ENCODE assay signal across 9 mouse cellular contexts in the genomic region with DNA sequence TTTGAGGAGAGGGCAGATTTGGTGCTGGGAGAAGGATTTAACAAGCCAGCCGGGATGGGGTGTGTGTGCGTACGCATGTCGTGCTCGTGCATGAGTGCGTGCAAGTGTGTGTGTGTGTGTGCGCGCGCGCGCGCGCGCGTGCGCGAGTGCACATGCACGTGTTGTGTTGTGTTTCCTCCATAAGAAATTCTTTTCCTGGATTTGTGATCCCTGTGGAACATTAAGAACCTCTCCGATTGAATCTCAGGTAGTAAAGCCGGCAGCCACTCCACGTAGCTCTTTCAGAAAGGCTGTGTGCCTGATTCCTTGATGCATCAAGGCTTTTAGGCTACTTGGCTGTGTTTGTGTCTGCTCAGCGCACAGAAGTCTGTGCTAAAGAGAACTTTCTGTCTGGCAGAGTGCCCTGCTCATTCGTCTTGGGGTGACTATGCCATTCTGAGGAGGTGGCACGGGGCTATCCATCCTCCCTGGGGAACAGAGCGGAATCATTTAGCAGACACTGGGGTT.
DNase-seq lines count a peak whose midpoint lies in the region; ATAC-seq and TF ChIP-seq lines count a peak whose summit lies in the region.
"Had no signal": no experiment of that assay in that cellular context is flagged by ENCODE, and none has a peak within 500 bp of the region (broad histone marks: within the 10 kb centered on the region; RNA-seq: fewer than 3 reads in every experiment).

No protein-coding gene starts in this region.

- H3K4me2 ChIP-seq in midbrain, embryonic 14.5 days (ENCODE audit: low read length) = peak overlapping the region; percentile 60

- DNase-seq in brain, embryonic 14.5 days (ENCODE audit: low read depth) = peak; percentile 91
- DNase-seq in embryonic facial prominence, embryonic 10.5 days (ENCODE audit: low spot score) = no peak
- DNase-seq in layer of hippocampus, adult 11-12 months (ENCODE audit: low spot score) = peak; percentile 60
- peak; percentile 89 for DNase-seq in midbrain, embryonic 14.5 days
- no peak for DNase-seq in urinary bladder, adult 2 months (ENCODE audit: low spot score)
- no peak for DNase-seq in urinary bladder, postnatal 25 days (ENCODE audit: low spot score)
- no peak for DNase-seq in gastrocnemius, postnatal 25 days

- no peak overlapping the region for H3K27ac ChIP-seq in embryonic facial prominence, embryonic 10.5 days (replicated peaks)
- H3K27ac ChIP-seq in midbrain, embryonic 14.5 days (replicated peaks; ENCODE audit: low read depth, low read length) = peak overlapping the region; percentile 86

- H3K9ac ChIP-seq in midbrain, embryonic 14.5 days (replicated peaks; ENCODE audit: low read length) = peak overlapping the region; percentile 30

- H3K4me1 ChIP-seq in embryonic facial prominence, embryonic 10.5 days = peaks cover 13% of the 10 kb centered on the region
- peaks cover 34% of the 10 kb centered on the region for H3K4me1 ChIP-seq in midbrain, embryonic 14.5 days (ENCODE audit: control insufficient read depth, insufficient read depth, low read length)

- peaks cover 11% of the 10 kb centered on the region; the same call in 1 of the 2 replicates for H3K27me3 ChIP-seq in embryonic facial prominence, embryonic 10.5 days (replicated peaks; ENCODE audit: low read depth, poor library complexity, severe bottlenecking)
- H3K27me3 ChIP-seq in midbrain, embryonic 14.5 days (ENCODE audit: control insufficient read depth, insufficient read depth, low read length) = no peaks in the 10 kb centered on the region

- no peaks in the 10 kb centered on the region for H3K9me3 ChIP-seq in embryonic facial prominence, embryonic 10.5 days
- no peaks in the 10 kb centered on the region for H3K9me3 ChIP-seq in midbrain, embryonic 14.5 days (ENCODE audit: control insufficient read depth, low read length)

- TF ChIP-seq CTCF in brain, embryonic 14.5 days (IDR thresholded peaks at IDR 0.05; ENCODE audit: borderline replicate concordance, extremely low read depth, insufficient read depth, insufficient read length) = no peak

- peak overlapping the region; percentile 21; the same call in 1 of the 2 replicates for H3K4me3 ChIP-seq in embryonic facial prominence, embryonic 10.5 days
- peak overlapping the region; percentile 34 for H3K4me3 ChIP-seq in midbrain, embryonic 14.5 days (replicated peaks; ENCODE audit: low read depth, low read length)

- no peaks in the 10 kb centered on the region for H3K36me3 ChIP-seq in embryonic facial prominence, embryonic 10.5 days (replicated peaks)
- no peaks in the 10 kb centered on the region for H3K36me3 ChIP-seq in midbrain, embryonic 14.5 days (ENCODE audit: control insufficient read depth, insufficient read depth, low read length)

- peak; percentile 70; the same call in 1 of the 2 replicates for ATAC-seq in midbrain, embryonic 14.5 days (ENCODE audit: low FRiP score, low TSS enrichment)
- no peak for ATAC-seq in megakaryocyte, adult 5-6 weeks (ENCODE audit: poor library complexity, severe bottlenecking)
- ATAC-seq: Patski had no signal

- no peak for TF ChIP-seq POLR2A in brain, embryonic 14.5 days (IDR thresholded peaks at IDR 0.05; ENCODE audit: borderline replicate concordance, extremely low read depth, insufficient read depth, insufficient read length, poor library complexity, severe bottlenecking)

- WGBS in embryonic facial prominence, embryonic 10.5 days = 84% methylated on average over 25 of the region's 25 CpGs
- WGBS in midbrain, embryonic 14.5 days = 42% methylated on average over 25 of the region's 25 CpGs

Comparison
In these comparisons a context has a peak if more than half of its experiments do, and no peak if none do; other contexts are left out.
1. DNase-seq: peak in brain, embryonic 14.5 days (single experiment), layer of hippocampus, adult 11-12 months (single experiment) and midbrain, embryonic 14.5 days (single experiment); none in embryonic facial prominence, embryonic 10.5 days (single experiment), urinary bladder, adult 2 months (single experiment), urinary bladder, postnatal 25 days (single experiment) and gastrocnemius, postnatal 25 days (single experiment).